Mouse (Mus musculus): ENCODE measurements around the gene Bend4. TPM values are rescaled to one million over a fixed set of nuclear protein-coding genes. Genes with fewer than 3 reads are reported as not detected.

Bend4 gene
- polyA plus RNA-seq, 1 experiment from 2014 or later, result 20.5 TPM

GRCm38 (mm10) chr5:67362931-67363330 is 65.2 kb downstream of the Bend4 start:
- Histone ChIP-seq H3K27me3 (ENCODE audit: control insufficient read depth, insufficient read depth, low read length) (no peaks in the 10 kb centered on the region), H3K9ac (ENCODE audit: low read length) (no peak overlapping the region), H3K4me2 (ENCODE audit: low read length) (no peak overlapping the region), H3K4me1 (ENCODE audit: control insufficient read depth in 2 of 2, insufficient read depth in 2 of 2, low read length in 2 of 2) (no peaks in the 10 kb centered on the region), H3K36me3 (ENCODE audit: control insufficient read depth, insufficient read depth, low read length) (no peaks in the 10 kb centered on the region), H3K4me3 (ENCODE audit: control insufficient read depth in 1 of 2, insufficient read depth in 1 of 2, low read depth in 1 of 2, low read length in 2 of 2) (no peak overlapping the region), H3K9me3 (ENCODE audit: control insufficient read depth, low read length) (no peaks in the 10 kb centered on the region), H3K27ac (replicated peaks in 1 of 2; ENCODE audit: control insufficient read depth in 1 of 2, insufficient read depth in 1 of 2, low read depth in 2 of 2, low read length in 2 of 2) (no peak overlapping the region)
- WGBS, result 37% methylated on average over 2 of the region's 2 CpGs
- ATAC-seq (ENCODE audit: insufficient number of reproducible peaks, insufficient read depth, low FRiP score, low read depth), result no peak

- no peak for ATAC-seq (ENCODE audit: insufficient number of reproducible peaks, insufficient read depth, low FRiP score, low read depth)
- no peak overlapping the region for H3K4me2 ChIP-seq (ENCODE audit: low read length)
- no peak overlapping the region for H3K27ac ChIP-seq (replicated peaks in 1 of 2; ENCODE audit: control insufficient read depth in 1 of 2, insufficient read depth in 1 of 2, low read depth in 2 of 2, low read length in 2 of 2)
- no peaks in the 10 kb centered on the region for H3K4me1 ChIP-seq (ENCODE audit: control insufficient read depth in 2 of 2, insufficient read depth in 2 of 2, low read length in 2 of 2)
- H3K4me3 ChIP-seq (ENCODE audit: control insufficient read depth in 1 of 2, insufficient read depth in 1 of 2, low read depth in 1 of 2, low read length in 2 of 2), result no peak overlapping the region
- no peaks in the 10 kb centered on the region for H3K9me3 ChIP-seq (ENCODE audit: control insufficient read depth, low read length)
- H3K27me3 ChIP-seq (ENCODE audit: control insufficient read depth, insufficient read depth, low read length), result no peaks in the 10 kb centered on the region
- WGBS, result 91% methylated on average over 9 of the region's 10 CpGs
- no peak overlapping the region for H3K9ac ChIP-seq (ENCODE audit: low read length)
- no peaks in the 10 kb centered on the region for H3K36me3 ChIP-seq (ENCODE audit: control insufficient read depth, insufficient read depth, low read length)
Observed at GRCm38 (mm10) chr5:67362316-67362715, 65.8 kb downstream of the Bend4 start.

GRCm38 (mm10) chr5:67348949-67349348 is 79.2 kb downstream of the Bend4 start:
- H3K36me3 ChIP-seq (ENCODE audit: control insufficient read depth, insufficient read depth, low read length), result peaks cover 96% of the 10 kb centered on the region
- no peak overlapping the region for H3K9ac ChIP-seq (ENCODE audit: low read length)
- 81% methylated on average over 10 of the region's 10 CpGs for WGBS
- no peaks in the 10 kb centered on the region for H3K9me3 ChIP-seq (ENCODE audit: control insufficient read depth, low read length)
- no peaks in the 10 kb centered on the region for H3K27me3 ChIP-seq (ENCODE audit: control insufficient read depth, insufficient read depth, low read length)
- no peak overlapping the region for H3K4me2 ChIP-seq (ENCODE audit: low read length)
- no peak for ATAC-seq (ENCODE audit: insufficient number of reproducible peaks, insufficient read depth, low FRiP score, low read depth)
- no peak overlapping the region for H3K27ac ChIP-seq (replicated peaks in 1 of 2; ENCODE audit: control insufficient read depth in 1 of 2, insufficient read depth in 1 of 2, low read depth in 2 of 2, low read length in 2 of 2)
- H3K4me1 ChIP-seq (ENCODE audit: control insufficient read depth in 2 of 2, insufficient read depth in 2 of 2, low read length in 2 of 2), result no peaks in the 10 kb centered on the region
- no peak overlapping the region for H3K4me3 ChIP-seq (ENCODE audit: control insufficient read depth in 1 of 2, insufficient read depth in 1 of 2, low read depth in 1 of 2, low read length in 2 of 2)

GRCm38 (mm10) chr5:67347060-67347459 is 81.0 kb downstream of the Bend4 start:
- Histone ChIP-seq H3K36me3 (ENCODE audit: control insufficient read depth, insufficient read depth, low read length) (peaks cover 97% of the 10 kb centered on the region), H3K4me2 (ENCODE audit: low read length) (no peak overlapping the region), H3K4me3 (ENCODE audit: control insufficient read depth in 1 of 2, insufficient read depth in 1 of 2, low read depth in 1 of 2, low read length in 2 of 2) (no peak overlapping the region), H3K27me3 (ENCODE audit: control insufficient read depth, insufficient read depth, low read length) (no peaks in the 10 kb centered on the region), H3K27ac (replicated peaks in 1 of 2; ENCODE audit: control insufficient read depth in 1 of 2, insufficient read depth in 1 of 2, low read depth in 2 of 2, low read length in 2 of 2) (no peak overlapping the region), H3K9ac (ENCODE audit: low read length) (no peak overlapping the region), H3K4me1 (ENCODE audit: control insufficient read depth in 2 of 2, insufficient read depth in 2 of 2, low read length in 2 of 2) (no peaks in the 10 kb centered on the region), H3K9me3 (ENCODE audit: control insufficient read depth, low read length) (no peaks in the 10 kb centered on the region)
- WGBS, result 92% methylated on average over 2 of the region's 2 CpGs
- ATAC-seq (ENCODE audit: insufficient number of reproducible peaks, insufficient read depth, low FRiP score, low read depth), result no peak

Other genes starting within 250 kb of the Bend4 start
- gene Tmem33, start 167.7 kb downstream of the Bend4 start, polyA plus RNA-seq (2014; fragmentation: Nextera tagmentation; extraction: Ambion mirVana), result 46.1 and 48.3 TPM in 2 replicates
- 158 and 165 TPM in 2 replicates for gene Slc30a9, start 121.4 kb downstream of the Bend4 start, polyA plus RNA-seq (2014; fragmentation: Nextera tagmentation; extraction: Ambion mirVana)
- 0.96 and 1.4 TPM in 2 replicates for gene Shisa3, start 179.6 kb upstream of the Bend4 start, polyA plus RNA-seq (2014; fragmentation: Nextera tagmentation; extraction: Ambion mirVana)